Mouse (Mus musculus) heart, embryonic 13.5 days (tissue): ENCODE data around the gene Mtmr11. TPM values are rescaled to one million over a fixed set of nuclear protein-coding genes. Genes with fewer than 3 reads are reported as not detected.
A peak's percentile ranks its signal among the peaks of the same experiment; 100 is the strongest.

Source experiments
- ATAC-seq: fragments of 200-750 bp; cut with Nextera tagmentation; 2 replicates; pipeline ENCODE4 v1.8.0; 2017; ENCODE audit warnings: moderate TSS enrichment; ENCODE audit not compliant: insufficient number of reproducible peaks, low FRiP score, low TSS enrichment; ENCODE audit errors: extremely low read depth
- H3K27ac ChIP-seq: fragments of 300-500 bp; sonication (generic); replicated peaks from 2 replicates; pipeline ENCODE4 v1.5.1; 2015; ENCODE audit warnings: moderate library complexity, mild to moderate bottlenecking, inconsistent platforms
- H3K27me3 ChIP-seq: fragments of 300-500 bp; sonication (generic); replicated peaks from 2 replicates; pipeline ENCODE4 v1.6.1; 2015; ENCODE audit warnings: mild to moderate bottlenecking, inconsistent platforms
- H3K36me3 ChIP-seq: fragments of 300-500 bp; sonication (generic); 2 replicates; pipeline ENCODE4 v1.6.1; 2015; ENCODE audit warnings: mild to moderate bottlenecking, inconsistent platforms
- H3K4me1 ChIP-seq: fragments of 300-500 bp; sonication (generic); 2 replicates; pipeline ENCODE4 v1.6.1; 2015; ENCODE audit warnings: inconsistent platforms
- H3K4me2 ChIP-seq: fragments of 300-500 bp; sonication (generic); 2 replicates; pipeline ENCODE4 v1.6.1; 2015; ENCODE audit warnings: inconsistent platforms, mild to moderate bottlenecking, moderate library complexity
- H3K4me3 ChIP-seq: fragments of 300-500 bp; sonication (generic); 2 replicates; pipeline ENCODE4 v1.5.1; 2015; ENCODE audit warnings: moderate library complexity, mild to moderate bottlenecking, inconsistent platforms
- H3K9ac ChIP-seq: fragments of 300-500 bp; sonication (generic); 2 replicates; pipeline ENCODE4 v1.6.1; 2015; ENCODE audit warnings: inconsistent platforms, mild to moderate bottlenecking, moderate library complexity
- H3K9me3 ChIP-seq: fragments of 300-500 bp; sonication (generic); 2 replicates; pipeline ENCODE4 v1.6.1; 2016; ENCODE audit warnings: inconsistent platforms
- WGBS: fragments of 180-500 bp; shearing (Covaris S2); methylation state at CpG from one replicate; pipeline ENCODE4 v1.1.7; 2015; ENCODE audit warnings: mixed read lengths; 5-methylcytosine and 5-hydroxymethylcytosine counted together
- polyA plus RNA-seq: library from polyadenylated mRNA; unstranded; fragments of >200 nt; fragmentation: Nextera tagmentation; extraction: Ambion mirVana; gene quantifications from 2 replicates; pipeline ENCODE4 v1.2.1, GENCODE M21; 2015

Mtmr11 gene
- polyA plus RNA-seq, 1 experiment from 2014 or later = 7.2 TPM

DNA sequence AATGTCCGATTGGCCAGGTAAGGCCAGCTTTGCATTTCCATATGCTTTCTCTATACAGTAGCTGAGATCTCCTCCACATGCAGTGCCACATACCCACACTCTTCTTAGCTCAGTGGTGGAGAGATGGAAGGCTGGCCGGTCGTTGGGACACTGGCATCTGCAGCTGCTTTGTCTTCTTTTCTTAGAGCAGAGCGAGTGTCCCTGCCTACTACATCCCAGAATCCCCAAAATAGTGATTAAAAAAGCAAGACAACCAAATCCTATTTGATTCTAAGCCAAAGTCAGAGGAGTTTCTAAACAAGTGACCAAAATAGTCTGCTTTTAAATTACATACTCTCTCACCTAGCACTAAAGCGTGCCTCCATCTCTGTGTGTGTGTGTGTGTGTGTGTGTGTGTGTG, 9.2 kb upstream of the Mtmr11 start:
- no peak for ATAC-seq
- Histone ChIP-seq H3K27me3 (no peaks in the 10 kb centered on the region), H3K4me1 (0 out of 2 replicates have a peak, but pooled peaks cover 2% of the 10 kb centered on the region), H3K36me3 (peaks cover 86% of the 10 kb centered on the region), H3K4me2 (no peak overlapping the region), H3K4me3 (no peak overlapping the region), H3K9ac (no peak overlapping the region), H3K27ac (no peak overlapping the region), H3K9me3 (no peaks in the 10 kb centered on the region)
- 93% methylated on average over 5 of the region's 5 CpGs for WGBS

DNA sequence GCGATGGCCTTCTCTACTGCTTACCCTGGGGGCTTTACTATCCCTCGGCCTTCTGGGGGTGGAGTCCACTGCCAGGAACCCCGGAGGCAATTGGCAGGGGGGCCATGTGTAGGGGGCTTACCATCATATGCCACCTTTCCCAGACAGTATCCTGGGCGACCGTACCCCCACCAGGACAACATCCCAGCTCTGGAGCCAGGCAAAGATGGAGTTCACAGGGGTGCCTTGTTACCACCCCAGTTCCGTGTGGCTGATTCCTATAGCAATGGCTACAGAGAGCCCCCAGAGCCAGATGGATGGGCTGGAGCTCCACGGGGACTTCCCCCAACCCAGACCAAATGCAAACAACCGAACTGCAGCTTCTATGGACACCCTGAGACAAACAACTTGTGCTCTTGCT, 6.3 kb upstream of the Mtmr11 start:
- Histone ChIP-seq H3K36me3 (peaks cover 70% of the 10 kb centered on the region), H3K9me3 (no peaks in the 10 kb centered on the region), H3K9ac (no peak overlapping the region), H3K4me1 (peaks cover 15% of the 10 kb centered on the region), H3K27ac (no peak overlapping the region), H3K27me3 (no peaks in the 10 kb centered on the region), H3K4me2 (no peak overlapping the region), H3K4me3 (no peak overlapping the region)
- ATAC-seq = no peak
- WGBS = 79% methylated on average over 8 of the region's 8 CpGs

DNA sequence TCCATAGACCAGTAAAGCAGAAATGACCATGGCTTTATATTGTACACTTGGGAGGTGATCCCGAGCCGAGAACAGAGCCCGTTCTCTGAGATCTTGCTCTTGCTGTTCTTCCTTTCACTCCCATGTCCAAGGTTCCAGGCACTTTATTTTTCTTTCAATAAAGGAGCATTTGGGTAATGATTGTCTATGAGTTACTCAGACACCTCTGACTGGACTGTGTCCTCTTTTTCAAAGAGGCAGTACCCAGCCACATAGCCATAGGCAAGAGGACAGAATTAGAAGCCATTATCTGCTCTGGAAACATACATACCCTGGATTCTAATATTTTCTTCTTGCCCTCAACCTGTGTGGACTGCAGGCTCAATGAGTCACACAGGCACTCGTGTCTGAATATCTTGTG, 2.0 kb upstream of the Mtmr11 start:
- peaks cover 30% of the 10 kb centered on the region for H3K4me1 ChIP-seq
- H3K27ac ChIP-seq = peak overlapping the region; percentile 85
- no peak for ATAC-seq
- H3K27me3 ChIP-seq = no peaks in the 10 kb centered on the region
- H3K4me2 ChIP-seq = peak overlapping the region; percentile 81
- WGBS = 63% methylated on average over 4 of the region's 4 CpGs
- H3K9me3 ChIP-seq = no peaks in the 10 kb centered on the region
- no peak overlapping the region for H3K4me3 ChIP-seq
- peaks cover 27% of the 10 kb centered on the region for H3K36me3 ChIP-seq
- peak overlapping the region; percentile 50 for H3K9ac ChIP-seq

DNA sequence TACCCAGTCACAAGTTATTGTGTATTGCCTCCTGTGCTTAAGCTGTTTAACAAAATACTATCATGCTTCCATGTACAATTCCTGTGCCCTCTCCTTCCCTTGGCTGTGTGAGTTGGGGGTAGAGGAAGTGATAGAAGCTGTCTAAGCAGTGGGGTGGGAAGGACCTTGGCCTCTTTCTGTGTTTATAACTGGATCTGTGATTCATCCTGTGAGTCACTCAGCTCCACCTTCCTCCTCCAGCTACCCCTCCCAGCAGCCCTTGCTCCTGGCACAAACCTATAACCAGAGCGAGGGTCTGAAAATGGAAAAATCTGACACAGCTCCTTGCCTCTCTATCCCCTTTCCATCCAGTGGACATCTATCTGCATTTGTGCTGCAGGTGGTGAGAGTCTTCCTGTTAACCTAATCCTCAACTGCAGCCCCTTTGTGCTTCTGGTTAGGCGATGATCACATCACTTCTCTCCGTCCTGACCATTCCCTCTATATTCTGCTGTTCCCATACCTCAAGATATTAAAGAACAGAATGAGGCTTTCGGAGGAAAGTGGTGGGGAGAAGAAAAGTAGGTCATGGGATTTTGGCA, 1.5 kb upstream of the Mtmr11 start:
- Histone ChIP-seq H3K27me3 (no peaks in the 10 kb centered on the region), H3K36me3 (peaks cover 22% of the 10 kb centered on the region), H3K9me3 (no peaks in the 10 kb centered on the region), H3K27ac (peak overlapping the region; percentile 85), H3K4me3 (peak overlapping the region; percentile 60), H3K9ac (peak overlapping the region; percentile 85), H3K4me2 (peak overlapping the region; percentile 81), H3K4me1 (peaks cover 30% of the 10 kb centered on the region)
- WGBS = 43% methylated on average over 4 of the region's 4 CpGs
- ATAC-seq = peak; percentile 38

DNA sequence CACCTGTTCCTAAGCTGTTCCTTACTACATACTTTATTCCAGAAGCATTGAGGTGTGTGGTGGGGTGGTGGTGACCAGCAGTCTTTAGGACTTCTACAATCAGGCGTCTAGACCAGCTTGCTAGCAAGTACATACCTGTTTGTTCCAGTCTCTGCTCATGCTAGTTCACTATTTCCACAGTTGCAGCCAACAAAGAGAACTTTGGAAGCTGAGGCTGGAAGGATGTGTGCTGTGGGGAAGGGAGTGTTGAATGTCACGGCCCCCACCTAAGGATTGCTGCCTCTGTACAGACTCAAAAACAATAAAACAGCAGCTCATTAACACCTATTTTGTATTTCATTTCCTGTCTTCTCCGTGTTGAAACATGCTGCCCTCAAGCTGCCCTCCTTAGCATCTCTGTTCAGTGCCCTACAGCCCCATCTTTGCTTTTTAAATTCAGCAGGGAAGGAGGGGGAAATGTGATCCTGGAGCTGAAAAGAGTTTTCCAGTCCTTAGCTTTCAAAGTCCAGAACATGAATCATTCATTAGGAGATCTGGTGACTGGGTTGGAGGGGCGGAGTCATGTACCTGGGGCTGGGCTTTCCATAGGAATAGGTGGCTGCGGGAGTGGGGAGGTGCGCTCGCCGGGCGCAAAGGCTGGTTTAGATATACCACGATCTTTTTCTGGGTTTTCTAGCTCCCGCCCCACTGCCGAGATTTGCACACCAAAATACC, 844 bp upstream of the Mtmr11 start:
- H3K27me3 ChIP-seq = no peaks in the 10 kb centered on the region
- 4% methylated on average over 12 of the region's 12 CpGs for WGBS
- ATAC-seq = no peak
- H3K36me3 ChIP-seq = peaks cover 15% of the 10 kb centered on the region
- peak overlapping the region; percentile 85 for H3K27ac ChIP-seq
- peak overlapping the region; percentile 81 for H3K4me2 ChIP-seq
- peak overlapping the region; percentile 60 for H3K4me3 ChIP-seq
- peak overlapping the region; percentile 85 for H3K9ac ChIP-seq
- H3K4me1 ChIP-seq = peaks cover 30% of the 10 kb centered on the region
- H3K9me3 ChIP-seq = no peaks in the 10 kb centered on the region

GRCm38 (mm10) chr3:96163040-96163439, 1.2 kb downstream of the Mtmr11 start:
- no peak for ATAC-seq
- H3K9me3 ChIP-seq = no peaks in the 10 kb centered on the region
- peaks cover 30% of the 10 kb centered on the region for H3K4me1 ChIP-seq
- H3K4me3 ChIP-seq = peak overlapping the region; percentile 60; the same call in 1 of the 2 replicates
- peak overlapping the region; percentile 85 for H3K9ac ChIP-seq
- H3K36me3 ChIP-seq = peaks cover 4% of the 10 kb centered on the region; the same call in 1 of the 2 replicates
- H3K27ac ChIP-seq = no peak overlapping the region
- peak overlapping the region; percentile 81 for H3K4me2 ChIP-seq
- H3K27me3 ChIP-seq = no peaks in the 10 kb centered on the region
- 78% methylated on average over 6 of the region's 6 CpGs for WGBS

GRCm38 (mm10) chr3:96168466-96169158, 6.8 kb downstream of the Mtmr11 start:
- Histone ChIP-seq H3K4me1 (peaks cover 25% of the 10 kb centered on the region), H3K9me3 (no peaks in the 10 kb centered on the region), H3K36me3 (peaks cover 16% of the 10 kb centered on the region), H3K4me3 (no peak overlapping the region), H3K27ac (peak overlapping the region; percentile 2; the same call in 1 of the 2 replicates), H3K27me3 (no peaks in the 10 kb centered on the region), H3K4me2 (no peak overlapping the region), H3K9ac (no peak overlapping the region)
- 60% methylated on average over 12 of the region's 12 CpGs for WGBS
- ATAC-seq = no peak

DNA sequence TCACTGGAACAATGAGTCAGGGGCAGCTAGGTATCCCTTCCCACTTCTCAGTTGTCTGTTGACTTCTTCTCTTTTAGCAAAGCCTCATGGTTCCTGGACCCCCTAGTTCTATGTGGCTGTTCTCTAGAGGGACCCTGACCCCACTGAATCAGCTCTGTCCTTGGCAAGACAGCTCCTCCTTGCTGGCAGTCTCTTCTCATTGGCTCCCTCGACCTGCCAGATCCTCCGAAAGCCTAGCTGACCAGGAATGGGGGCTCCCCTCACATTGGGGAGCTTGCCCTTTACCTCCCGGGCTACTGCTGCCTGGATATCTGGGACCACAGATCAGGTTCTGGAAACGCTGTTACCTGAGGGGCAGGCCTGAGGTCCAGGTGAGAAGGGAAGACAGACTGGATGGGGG, 8.5 kb downstream of the Mtmr11 start:
- peaks cover 33% of the 10 kb centered on the region for H3K36me3 ChIP-seq
- peak overlapping the region; percentile 95; the same call in 1 of the 2 replicates for H3K9ac ChIP-seq
- ATAC-seq = no peak
- no peaks in the 10 kb centered on the region for H3K27me3 ChIP-seq
- H3K9me3 ChIP-seq = no peaks in the 10 kb centered on the region
- H3K27ac ChIP-seq = peak overlapping the region; percentile 99; the same call in 1 of the 2 replicates
- H3K4me2 ChIP-seq = no peak overlapping the region; the same call in 1 of the 2 replicates
- 87% methylated on average over 4 of the region's 4 CpGs for WGBS
- peaks cover 34% of the 10 kb centered on the region for H3K4me1 ChIP-seq
- no peak overlapping the region for H3K4me3 ChIP-seq

- H3K9ac ChIP-seq = peak overlapping the region; percentile 95
- H3K27ac ChIP-seq = peak overlapping the region; percentile 99
- 45% methylated on average over 10 of the region's 10 CpGs for WGBS
- H3K27me3 ChIP-seq = no peaks in the 10 kb centered on the region
- peak overlapping the region; percentile 93 for H3K4me2 ChIP-seq
- H3K9me3 ChIP-seq = no peaks in the 10 kb centered on the region
- H3K4me3 ChIP-seq = peak overlapping the region; percentile 96
- peaks cover 34% of the 10 kb centered on the region for H3K4me1 ChIP-seq
- ATAC-seq = no peak
- peaks cover 40% of the 10 kb centered on the region for H3K36me3 ChIP-seq
Measured at GRCm38 (mm10) chr3:96170976-96171545, 9.3 kb downstream of the Mtmr11 start.

DNA sequence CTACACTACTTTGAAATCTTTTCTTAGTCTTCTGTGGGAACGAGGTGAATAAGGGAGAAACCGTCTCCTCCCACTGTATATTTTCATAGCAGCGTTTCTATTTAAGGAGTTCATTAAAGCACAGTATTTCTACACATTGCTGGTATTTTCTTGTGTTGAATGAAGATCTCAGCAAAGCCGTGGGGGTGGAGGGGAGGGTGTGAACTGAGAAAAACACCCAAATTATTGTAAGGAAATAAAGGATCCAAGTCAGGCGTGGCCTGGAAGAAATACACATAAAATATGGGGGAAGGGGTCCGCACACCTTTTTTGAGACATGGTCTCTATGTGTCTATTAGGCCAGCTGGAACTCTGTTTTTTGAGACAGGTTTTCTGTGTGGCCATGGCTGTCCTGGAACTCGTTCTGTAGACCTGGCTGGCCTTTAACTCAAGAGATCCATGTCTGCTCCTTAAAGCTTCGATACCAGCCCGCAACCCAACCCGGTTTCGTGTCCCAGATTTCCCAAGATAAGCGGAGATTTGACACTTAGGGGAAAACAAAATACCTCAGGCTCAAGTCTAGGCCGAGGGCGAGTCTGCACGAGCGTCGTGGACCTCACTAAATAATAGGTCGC, 9.9 kb downstream of the Mtmr11 start:
- H3K36me3 ChIP-seq = peaks cover 47% of the 10 kb centered on the region
- ATAC-seq = no peak
- H3K4me1 ChIP-seq = peaks cover 37% of the 10 kb centered on the region
- H3K27ac ChIP-seq = peak overlapping the region; percentile 99
- peak overlapping the region; percentile 96 for H3K4me3 ChIP-seq
- no peaks in the 10 kb centered on the region for H3K27me3 ChIP-seq
- no peaks in the 10 kb centered on the region for H3K9me3 ChIP-seq
- 15% methylated on average over 18 of the region's 18 CpGs for WGBS
- H3K9ac ChIP-seq = peak overlapping the region; percentile 95
- H3K4me2 ChIP-seq = peak overlapping the region; percentile 93
